Mouse (Mus musculus): Measurements from ENCODE around the gene Map6. TPM values are rescaled to one million over a fixed set of nuclear protein-coding genes. Genes with fewer than 3 reads are reported as not detected.

Gene Map6
- polyA plus RNA-seq, 1 experiment = 35.1 TPM

- H3ac ChIP-seq (ENCODE audit: control insufficient read depth, insufficient read length) = no peak overlapping the region
- H3K79me2 ChIP-seq (ENCODE audit: control insufficient read depth, insufficient read depth) = no peaks in the 10 kb centered on the region
- no peaks in the 10 kb centered on the region for H3K36me3 ChIP-seq (ENCODE audit: control insufficient read depth, insufficient read depth)
- no peak overlapping the region for H3K4me2 ChIP-seq (ENCODE audit: low read depth)
- no peak for TF ChIP-seq E2F4 (IDR thresholded peaks at IDR 0.05; ENCODE audit: insufficient read depth)
- no peak for TF ChIP-seq REST (IDR thresholded peaks at IDR 0.05; ENCODE audit: insufficient read depth, insufficient read length)
- TF ChIP-seq TCF3 (IDR thresholded peaks at IDR 0.05; ENCODE audit: insufficient read length, low read depth) = no peak
- TF ChIP-seq POLR2A (IDR thresholded peaks at IDR 0.05; ENCODE audit: insufficient read length, low read depth) = no peak
- TF ChIP-seq TCF12 (IDR thresholded peaks at IDR 0.05; ENCODE audit: insufficient read depth, poor library complexity, severe bottlenecking) = no peak
- TF ChIP-seq MAX (IDR thresholded peaks at IDR 0.05; ENCODE audit: low read depth) = no peak
- no peak for TF ChIP-seq MYOD1 (IDR thresholded peaks at IDR 0.05; ENCODE audit: control insufficient read depth in 1 of 3, insufficient read length in 2 of 3, low read depth in 2 of 3)
- TF ChIP-seq SRF (IDR thresholded peaks at IDR 0.05; ENCODE audit: control insufficient read depth, insufficient read length, low read depth) = no peak
- TF ChIP-seq MYOG (IDR thresholded peaks at IDR 0.05; ENCODE audit: control insufficient read depth in 1 of 3, insufficient read depth in 1 of 3, insufficient read length in 2 of 3, low read depth in 2 of 3) = no peak
- H3K27me3 ChIP-seq (ENCODE audit: control insufficient read depth, insufficient read depth, insufficient read length) = no peaks in the 10 kb centered on the region
- H3K4me3 ChIP-seq = no peak overlapping the region
Measured at GRCm38 (mm10) chr7:99250386-99250785, 16.9 kb upstream of the Map6 start.

GRCm38 (mm10) chr7:99255006-99255405 is 12.2 kb upstream of the Map6 start:
- Histone ChIP-seq H3K36me3 (ENCODE audit: control insufficient read depth, insufficient read depth) (no peaks in the 10 kb centered on the region), H3K4me2 (ENCODE audit: low read depth) (no peak overlapping the region), H3K27me3 (ENCODE audit: control insufficient read depth, insufficient read depth, insufficient read length) (no peaks in the 10 kb centered on the region), H3K4me3 (no peak overlapping the region), H3K79me2 (ENCODE audit: control insufficient read depth, insufficient read depth) (no peaks in the 10 kb centered on the region), H3ac (ENCODE audit: control insufficient read depth, insufficient read length) (no peak overlapping the region)
- TF ChIP-seq MYOG (IDR thresholded peaks at IDR 0.05; ENCODE audit: control insufficient read depth in 1 of 3, insufficient read depth in 1 of 3, insufficient read length in 2 of 3, low read depth in 2 of 3) (no peak), MYOD1 (IDR thresholded peaks at IDR 0.05; ENCODE audit: control insufficient read depth in 1 of 3, insufficient read length in 2 of 3, low read depth in 2 of 3) (no peak), SRF (IDR thresholded peaks at IDR 0.05; ENCODE audit: control insufficient read depth, insufficient read length, low read depth) (no peak), TCF3 (IDR thresholded peaks at IDR 0.05; ENCODE audit: insufficient read length, low read depth) (no peak), E2F4 (IDR thresholded peaks at IDR 0.05; ENCODE audit: insufficient read depth) (no peak), CEBPB (IDR thresholded peaks at IDR 0.05; ENCODE audit: insufficient read depth, poor library complexity, severe bottlenecking) (no peak), MAX (IDR thresholded peaks at IDR 0.05; ENCODE audit: low read depth) (no peak), TCF12 (IDR thresholded peaks at IDR 0.05; ENCODE audit: insufficient read depth, poor library complexity, severe bottlenecking) (no peak), POLR2A (IDR thresholded peaks at IDR 0.05; ENCODE audit: insufficient read length, low read depth) (no peak)

GRCm38 (mm10) chr7:99261900-99262299 is 5.3 kb upstream of the Map6 start:
- TF ChIP-seq E2F4 (IDR thresholded peaks at IDR 0.05; ENCODE audit: insufficient read depth) = no peak
- TF ChIP-seq TCF12 (IDR thresholded peaks at IDR 0.05; ENCODE audit: insufficient read depth, poor library complexity, severe bottlenecking) = no peak
- TF ChIP-seq SRF (IDR thresholded peaks at IDR 0.05; ENCODE audit: control insufficient read depth, insufficient read length, low read depth) = no peak
- TF ChIP-seq POLR2AphosphoS2 (IDR thresholded peaks at IDR 0.05; ENCODE audit: insufficient read length, low read depth) = no peak
- TF ChIP-seq REST (IDR thresholded peaks at IDR 0.05; ENCODE audit: insufficient read depth, insufficient read length) = no peak
- no peak for TF ChIP-seq MYOG (IDR thresholded peaks at IDR 0.05; ENCODE audit: control insufficient read depth in 1 of 3, insufficient read depth in 1 of 3, insufficient read length in 2 of 3, low read depth in 2 of 3)
- no peak for TF ChIP-seq CEBPB (IDR thresholded peaks at IDR 0.05; ENCODE audit: insufficient read depth, poor library complexity, severe bottlenecking)
- no peak for TF ChIP-seq POLR2A (IDR thresholded peaks at IDR 0.05; ENCODE audit: insufficient read length, low read depth)
- no peak for TF ChIP-seq TCF3 (IDR thresholded peaks at IDR 0.05; ENCODE audit: insufficient read length, low read depth)
- no peak for TF ChIP-seq MAX (IDR thresholded peaks at IDR 0.05; ENCODE audit: low read depth)
- TF ChIP-seq MYOD1 (IDR thresholded peaks at IDR 0.05; ENCODE audit: control insufficient read depth in 1 of 3, insufficient read length in 2 of 3, low read depth in 2 of 3) = no peak
- no peak for TF ChIP-seq USF1 (IDR thresholded peaks at IDR 0.05; ENCODE audit: low read depth)
- Histone ChIP-seq H3ac (ENCODE audit: control insufficient read depth, insufficient read length) (no peak overlapping the region), H3K27me3 (ENCODE audit: control insufficient read depth, insufficient read depth, insufficient read length) (no peaks in the 10 kb centered on the region), H3K4me3 (no peak overlapping the region), H3K4me2 (ENCODE audit: low read depth) (no peak overlapping the region), H3K79me2 (ENCODE audit: control insufficient read depth, insufficient read depth) (no peaks in the 10 kb centered on the region), H3K36me3 (ENCODE audit: control insufficient read depth, insufficient read depth) (no peaks in the 10 kb centered on the region)

- no peak for TF ChIP-seq POLR2A (IDR thresholded peaks at IDR 0.05; ENCODE audit: insufficient read length, low read depth)
- no peak for TF ChIP-seq TCF12 (IDR thresholded peaks at IDR 0.05; ENCODE audit: insufficient read depth, poor library complexity, severe bottlenecking)
- no peak overlapping the region for H3K4me3 ChIP-seq
- no peak overlapping the region for H3K4me2 ChIP-seq (ENCODE audit: low read depth)
- H3K79me2 ChIP-seq (ENCODE audit: control insufficient read depth, insufficient read depth) = no peaks in the 10 kb centered on the region
- no peaks in the 10 kb centered on the region for H3K27me3 ChIP-seq (ENCODE audit: control insufficient read depth, insufficient read depth, insufficient read length)
- H3K36me3 ChIP-seq (ENCODE audit: control insufficient read depth, insufficient read depth) = no peaks in the 10 kb centered on the region
- H3ac ChIP-seq (ENCODE audit: control insufficient read depth, insufficient read length) = no peak overlapping the region
Measured at GRCm38 (mm10) chr7:99263509-99263908, 3.7 kb upstream of the Map6 start.

GRCm38 (mm10) chr7:99264597-99264996 is 2.6 kb upstream of the Map6 start:
- Histone ChIP-seq H3K4me3 (no peak overlapping the region), H3K36me3 (ENCODE audit: control insufficient read depth, insufficient read depth) (no peaks in the 10 kb centered on the region), H3ac (ENCODE audit: control insufficient read depth, insufficient read length) (no peak overlapping the region), H3K79me2 (ENCODE audit: control insufficient read depth, insufficient read depth) (peaks cover under 1% of the 10 kb centered on the region), H3K27me3 (ENCODE audit: control insufficient read depth, insufficient read depth, insufficient read length) (no peaks in the 10 kb centered on the region), H3K4me2 (ENCODE audit: low read depth) (no peak overlapping the region)
- TF ChIP-seq REST (IDR thresholded peaks at IDR 0.05; ENCODE audit: insufficient read depth, insufficient read length) (no peak), SRF (IDR thresholded peaks at IDR 0.05; ENCODE audit: control insufficient read depth, insufficient read length, low read depth) (no peak), POLR2A (IDR thresholded peaks at IDR 0.05; ENCODE audit: insufficient read length, low read depth) (no peak), CEBPB (IDR thresholded peaks at IDR 0.05; ENCODE audit: insufficient read depth, poor library complexity, severe bottlenecking) (no peak), MYOD1 (IDR thresholded peaks at IDR 0.05; ENCODE audit: control insufficient read depth in 1 of 3, insufficient read length in 2 of 3, low read depth in 2 of 3) (no peak), POLR2AphosphoS2 (IDR thresholded peaks at IDR 0.05; ENCODE audit: insufficient read length, low read depth) (no peak), MAX (IDR thresholded peaks at IDR 0.05; ENCODE audit: low read depth) (no peak), MYOG (IDR thresholded peaks at IDR 0.05; ENCODE audit: control insufficient read depth in 1 of 3, insufficient read depth in 1 of 3, insufficient read length in 2 of 3, low read depth in 2 of 3) (no peak), USF1 (IDR thresholded peaks at IDR 0.05; ENCODE audit: low read depth) (no peak), TCF3 (IDR thresholded peaks at IDR 0.05; ENCODE audit: insufficient read length, low read depth) (no peak), E2F4 (IDR thresholded peaks at IDR 0.05; ENCODE audit: insufficient read depth) (no peak), TCF12 (IDR thresholded peaks at IDR 0.05; ENCODE audit: insufficient read depth, poor library complexity, severe bottlenecking) (no peak)

All from myocyte (in vitro differentiated cells).